Mouse (Mus musculus) mouse embryonic stem cell (cell line): ENCODE measurements around the gene Myom1.

Experiments used
- in situ Hi-C, 2 experiments: fragments of 300-500 bp; cut with MboI; formaldehyde crosslinking; loops; 1 replicate in 1 of 2; 3 replicates in 1 of 2; pipeline ENCODE4 v1.14.3; 2019 to 2020; ENCODE audit warnings: low sequenced_read_pairs in 2 of 2, low pct_unique_long_range_greater_than_20kb in 1 of 2, mixed read lengths in 1 of 2; ENCODE audit not compliant: unreplicated experiment in 1 of 2

The Myom1 gene

DNA sequence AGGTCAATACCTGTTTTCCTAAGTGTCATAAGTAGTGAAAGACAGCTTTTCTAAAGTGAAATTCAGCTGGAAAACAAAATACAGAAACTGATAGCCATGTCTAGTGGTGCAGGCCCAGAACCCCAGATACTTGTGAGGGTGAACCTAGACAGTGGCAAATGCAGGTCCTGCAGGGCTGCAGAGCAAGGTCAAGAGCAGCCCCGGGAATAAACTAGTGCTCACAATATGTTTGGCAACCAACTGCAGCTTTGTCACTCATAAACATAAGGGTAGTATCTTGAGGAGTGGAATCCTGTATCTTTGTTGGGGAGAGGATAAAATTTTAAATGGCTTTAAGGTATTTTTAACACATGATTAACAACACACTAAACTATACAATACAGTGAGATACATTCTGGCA, 7.3 kb downstream of the Myom1 start:
- in situ Hi-C loops = no loop called here

DNA sequence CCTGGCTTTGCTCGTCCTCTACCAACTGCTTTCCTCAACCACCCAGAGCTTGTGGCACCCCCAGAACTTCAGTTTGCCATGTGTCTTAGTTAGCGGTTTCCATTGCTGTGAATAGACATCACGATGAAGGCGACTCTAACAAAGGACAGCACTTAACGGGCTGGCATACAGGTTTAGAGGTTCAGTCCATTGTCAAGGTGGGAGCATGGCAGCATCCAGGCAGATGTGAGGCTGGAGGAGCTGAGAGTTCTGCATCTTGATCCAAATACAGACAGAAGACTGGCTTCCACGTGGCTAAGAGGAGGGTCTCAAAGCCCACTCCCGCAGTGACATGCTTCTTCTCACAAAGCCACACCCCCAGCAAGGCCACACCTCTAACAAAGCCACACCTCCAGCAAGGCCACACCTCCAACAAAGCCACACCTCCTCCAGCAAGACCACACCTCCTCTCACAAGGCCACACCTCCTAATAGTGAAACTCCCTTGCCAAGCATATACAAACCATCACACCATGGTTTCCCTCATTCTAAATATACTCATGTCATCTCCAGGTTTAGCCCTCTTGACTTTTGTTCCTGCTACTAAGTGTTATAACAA, 8.3 kb downstream of the Myom1 start:
- in situ Hi-C loops = no loop called here

DNA sequence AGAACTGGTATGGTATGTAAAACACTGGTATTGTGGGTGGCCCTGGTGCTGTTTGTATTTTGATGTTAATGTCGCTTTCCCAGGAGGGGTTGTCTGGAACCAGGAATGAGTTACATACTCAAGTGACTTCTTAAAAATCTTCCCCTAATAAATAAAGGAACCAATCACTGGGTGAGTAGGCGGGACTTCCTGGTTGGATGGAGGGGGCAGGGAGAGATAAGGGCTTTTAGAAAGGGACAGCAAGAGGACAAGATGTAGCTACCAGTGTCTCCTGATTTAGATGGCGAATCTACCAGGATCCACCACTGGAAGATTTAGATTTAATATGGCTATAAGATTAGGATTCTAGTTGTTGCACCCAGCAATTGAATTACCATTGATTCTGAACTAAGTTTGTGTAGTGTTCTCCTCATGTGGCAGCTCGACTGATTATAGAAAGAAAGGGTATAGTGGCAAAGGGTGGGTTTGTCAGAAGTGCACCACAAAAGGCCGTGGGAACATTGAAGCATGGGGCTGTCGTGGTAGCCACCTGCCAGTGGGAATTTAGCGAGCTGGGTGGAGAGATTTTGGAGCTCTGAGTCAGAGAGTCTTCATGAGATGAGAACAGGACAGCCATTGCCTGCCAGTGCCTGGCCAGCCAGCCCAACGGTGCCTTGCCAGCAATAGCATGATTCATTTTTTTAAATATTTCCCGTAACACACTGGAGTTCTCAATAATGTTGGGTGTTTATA, 9.7 kb downstream of the Myom1 start:
- in situ Hi-C loops = no loop called here

DNA sequence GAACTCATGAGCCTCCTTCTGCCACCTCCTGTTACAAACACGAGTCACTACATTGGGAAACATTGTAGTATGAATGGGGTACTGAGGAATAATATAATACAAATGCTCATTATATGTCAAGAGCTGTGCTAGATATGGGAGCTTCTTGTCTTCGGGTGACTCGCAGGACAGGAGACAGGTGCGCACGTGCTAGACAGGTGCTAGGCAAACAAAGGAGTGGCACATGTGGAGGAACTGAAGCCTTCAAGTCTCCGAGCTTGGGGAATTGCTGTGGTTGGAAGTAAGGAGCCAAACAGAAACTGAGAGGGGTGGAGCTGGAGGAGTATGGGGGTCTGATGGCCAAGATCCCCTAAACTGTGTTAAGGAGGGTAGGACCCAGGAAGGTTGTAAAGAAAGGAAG, 10.7 kb downstream of the Myom1 start:
- in situ Hi-C loops = no loop called here

DNA sequence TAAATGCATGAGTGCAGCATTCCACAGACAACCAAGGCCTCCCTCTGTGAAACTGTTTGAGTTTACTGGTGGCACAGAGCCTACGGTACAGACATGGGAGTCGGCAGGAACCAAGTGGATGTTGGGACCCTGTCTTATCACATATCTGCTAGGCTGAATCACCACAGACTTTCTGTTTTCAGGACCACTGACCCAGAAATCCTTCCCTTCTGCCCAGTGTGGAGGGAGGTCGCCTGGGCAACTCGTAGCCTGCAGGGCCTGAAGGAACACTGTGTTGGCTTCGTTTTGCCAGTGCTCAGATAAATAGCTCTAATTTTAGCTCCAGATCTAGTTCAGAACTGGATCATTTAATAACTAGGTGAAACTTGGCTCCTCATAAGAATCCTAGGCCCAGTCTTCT, 12.5 kb downstream of the Myom1 start:
- in situ Hi-C loops = no loop called here

DNA sequence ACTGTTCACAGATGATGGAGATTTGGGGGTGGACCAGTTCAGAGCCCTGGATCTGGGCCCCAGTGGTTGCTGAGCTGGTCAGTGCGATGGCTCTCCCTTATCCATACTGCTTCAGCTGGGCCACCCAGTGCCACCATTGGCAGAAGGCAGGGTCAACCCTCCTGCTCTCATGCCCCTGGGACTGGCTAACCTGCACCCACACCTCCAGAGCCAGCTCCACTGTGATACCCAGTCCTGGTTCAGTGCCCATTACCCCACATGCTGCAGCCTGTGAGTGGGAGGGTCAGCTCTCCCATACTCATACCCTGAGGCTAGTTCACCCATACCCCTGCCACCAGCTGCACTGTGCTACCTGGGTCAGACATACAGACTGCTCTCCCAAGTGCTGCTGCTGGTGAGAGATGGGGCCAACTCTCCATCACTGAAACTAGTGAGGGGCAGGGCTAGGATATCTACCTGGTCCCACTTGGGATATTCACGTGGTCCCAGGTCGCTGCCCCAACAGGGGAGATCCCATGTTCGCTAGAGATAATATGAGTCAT, 15.1 kb downstream of the Myom1 start:
- in situ Hi-C loops = no loop called here

DNA sequence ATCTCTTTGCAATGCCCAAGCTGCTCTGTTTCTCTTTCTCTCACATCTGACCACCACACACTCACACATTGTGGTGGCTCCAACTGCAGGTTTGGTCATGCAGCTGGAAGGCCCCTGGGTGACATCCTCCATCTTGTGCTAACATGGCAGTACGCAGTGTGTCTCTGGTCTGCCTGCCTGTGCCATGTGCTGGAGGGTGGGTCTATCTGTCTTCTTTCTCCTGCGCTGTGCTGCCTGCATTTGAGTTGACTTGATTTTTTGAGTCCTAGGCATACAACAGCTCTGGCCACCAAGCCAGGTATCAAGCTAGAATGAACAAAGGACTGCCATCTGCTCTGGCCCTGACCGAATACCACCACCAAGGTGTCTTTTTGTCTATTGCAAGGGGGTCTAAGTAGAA, 15.7 kb downstream of the Myom1 start:
- in situ Hi-C loops = no loop called here

DNA sequence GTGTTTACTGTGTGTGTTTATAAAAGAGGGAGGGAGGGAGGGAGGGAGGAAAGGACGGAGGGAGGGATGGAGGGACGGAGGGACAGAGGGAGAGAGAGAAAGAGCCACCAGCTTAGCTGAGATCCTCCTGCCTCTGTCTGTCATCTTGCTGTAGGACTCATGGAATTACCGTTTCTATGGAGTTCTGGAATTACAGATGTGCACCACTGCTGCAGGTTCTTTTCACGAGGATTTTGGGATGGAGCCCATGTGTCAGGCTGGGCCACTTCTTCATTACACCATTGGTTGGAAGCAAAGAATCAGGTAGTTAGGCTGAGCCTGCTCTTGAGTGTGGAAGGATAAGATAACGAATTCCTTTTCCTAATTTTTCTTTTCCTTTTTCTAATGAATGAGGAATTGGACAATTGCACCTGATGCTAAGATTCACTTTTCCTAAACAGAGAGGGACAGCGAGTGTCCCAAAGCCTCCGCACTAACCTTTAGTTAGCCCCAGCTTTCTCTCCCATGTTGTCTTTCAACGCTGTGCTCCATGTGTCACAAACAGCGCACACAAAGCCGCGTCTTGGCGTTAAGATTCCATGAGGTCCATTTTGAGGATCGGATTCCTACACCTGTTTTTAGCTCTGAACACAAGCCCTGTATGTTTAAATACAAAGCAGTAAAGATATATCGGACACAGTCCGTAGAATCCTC, 16.3 kb downstream of the Myom1 start:
- in situ Hi-C loops = no loop called here

DNA sequence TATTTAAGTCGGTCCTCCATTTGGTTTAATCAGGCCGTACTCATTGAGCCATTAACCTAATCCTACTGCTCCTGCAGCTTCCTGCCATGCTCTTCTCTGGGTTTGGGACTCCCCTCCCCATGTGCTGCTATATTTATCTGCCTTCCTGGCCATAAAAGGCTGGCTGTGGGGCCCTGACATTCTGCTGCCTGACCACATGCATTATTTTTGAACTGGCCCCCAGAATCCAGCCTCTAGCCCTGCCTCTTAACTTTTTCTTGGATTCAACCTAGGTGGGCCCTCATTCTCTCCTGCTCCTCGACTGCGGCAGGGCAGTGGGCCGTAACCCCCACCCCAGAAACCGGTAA, 16.8 kb downstream of the Myom1 start:
- in situ Hi-C loops = no loop called here

DNA sequence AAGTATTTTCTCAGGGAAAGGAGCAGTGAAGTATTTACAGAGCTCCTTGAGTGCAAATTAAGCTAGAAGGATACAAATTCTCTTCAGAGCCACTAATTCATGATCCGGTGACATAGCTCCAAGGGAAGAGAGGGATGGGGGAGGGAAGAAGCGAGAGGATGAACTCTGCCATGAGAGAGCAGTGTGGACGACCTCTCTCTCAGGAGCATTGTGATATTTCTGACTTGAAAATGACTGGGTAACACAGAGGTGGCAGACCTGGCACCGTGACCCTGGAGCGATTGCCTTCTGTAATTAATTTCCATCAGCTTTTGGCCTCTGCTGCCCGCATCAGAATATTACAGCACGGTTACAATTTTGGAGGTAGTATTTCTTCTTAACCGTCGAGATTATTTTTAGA, 17.4 kb downstream of the Myom1 start:
- in situ Hi-C loops = no loop called here

DNA sequence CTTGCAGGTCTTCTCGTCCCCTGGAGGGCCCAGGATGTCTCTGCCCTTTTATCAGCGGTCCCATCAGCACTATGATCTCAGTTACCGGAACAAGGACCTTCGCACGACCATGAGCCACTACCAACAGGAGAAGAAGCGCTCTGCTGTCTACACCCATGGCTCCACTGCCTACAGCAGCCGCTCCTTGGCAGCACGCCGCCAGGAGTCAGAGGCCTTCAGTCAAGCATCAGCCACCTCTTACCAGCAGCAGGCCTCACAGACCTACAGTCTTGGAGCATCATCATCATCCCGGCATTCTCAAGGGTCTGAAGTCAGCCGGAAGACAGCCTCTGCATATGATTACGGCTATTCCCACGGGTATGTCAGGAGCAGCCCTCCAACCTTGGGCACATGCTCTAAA, 20.4 kb downstream of the Myom1 start:
- in situ Hi-C loops = no loop called here

DNA sequence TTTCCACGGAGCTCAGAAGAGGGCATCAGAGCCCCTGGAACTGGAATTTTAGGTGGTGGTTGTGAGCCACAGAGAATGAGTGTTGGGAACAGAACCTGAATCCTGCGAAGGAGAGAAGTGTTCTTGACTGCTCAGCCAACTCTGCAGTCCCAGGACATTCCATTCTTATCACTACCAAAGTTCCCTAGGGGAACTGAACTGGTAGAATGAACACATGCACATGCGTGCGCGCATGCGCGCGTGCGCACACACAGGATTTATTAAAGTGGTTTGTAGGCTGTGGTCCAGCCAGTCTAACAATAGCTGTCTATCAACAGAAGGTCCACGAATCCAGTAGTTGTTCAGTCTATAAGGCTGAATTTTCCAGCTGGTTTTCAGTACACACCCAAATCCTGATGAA, 21.6 kb downstream of the Myom1 start:
- in situ Hi-C loops = no loop called here

DNA sequence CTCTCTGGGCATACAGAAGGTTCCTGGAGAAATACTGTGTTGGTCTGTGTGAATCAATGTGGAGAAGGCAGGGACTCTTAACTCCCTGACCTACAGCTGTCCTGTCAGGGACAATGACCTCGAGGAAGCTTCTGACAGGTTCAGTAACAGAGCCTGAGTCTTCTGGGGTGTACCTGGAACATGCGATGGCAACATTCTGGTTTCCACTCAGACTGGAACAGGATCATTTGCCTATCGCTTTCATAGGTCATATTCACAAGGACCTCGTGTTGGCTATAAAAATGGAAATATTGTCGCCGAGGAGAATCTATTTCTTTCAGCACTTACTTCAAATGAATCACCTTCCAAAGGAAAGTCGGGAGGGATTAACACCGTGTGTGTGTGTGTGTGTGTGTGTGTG, 23.5 kb downstream of the Myom1 start:
- in situ Hi-C loops = no loop called here

DNA sequence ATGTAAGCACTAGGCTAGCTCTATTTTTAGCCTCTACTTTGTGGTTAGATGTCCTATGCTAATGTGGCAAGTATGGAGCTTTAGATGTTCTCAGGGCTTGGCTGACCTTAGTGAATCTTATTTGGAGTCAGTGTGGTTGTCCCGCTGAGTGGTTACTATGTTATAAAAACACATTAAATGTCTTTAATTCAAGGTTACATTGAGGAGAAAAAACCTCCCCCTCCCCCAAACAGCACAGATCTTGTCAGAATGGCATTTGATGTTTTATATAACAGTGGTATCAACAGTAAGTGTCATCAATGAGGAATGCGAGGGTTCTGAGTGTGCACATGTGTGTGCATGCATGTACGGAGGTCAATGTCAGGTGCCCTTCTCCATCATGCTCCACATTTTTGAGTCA, 24.8 kb downstream of the Myom1 start:
- in situ Hi-C loops = no loop called here

DNA sequence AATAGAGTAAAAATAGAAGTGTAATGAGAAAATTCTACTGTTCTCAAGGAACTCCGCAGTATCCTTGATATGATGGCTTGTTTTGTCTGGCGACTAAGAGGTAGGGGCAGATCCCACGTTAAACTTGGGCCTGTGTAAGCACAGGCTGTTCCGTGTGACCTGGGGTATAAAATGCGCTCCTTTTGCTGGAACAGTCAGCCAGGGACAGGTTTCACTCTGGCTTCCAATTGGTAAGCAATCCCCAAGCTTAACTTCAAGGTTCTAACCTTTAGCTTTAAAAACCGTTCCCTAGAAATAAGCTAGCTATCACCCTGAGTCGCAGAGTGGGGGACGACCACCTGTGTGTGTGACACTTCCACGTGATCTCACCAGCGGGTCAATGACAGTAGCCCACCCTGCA, 30.3 kb downstream of the Myom1 start:
- in situ Hi-C loops = no loop called here

DNA sequence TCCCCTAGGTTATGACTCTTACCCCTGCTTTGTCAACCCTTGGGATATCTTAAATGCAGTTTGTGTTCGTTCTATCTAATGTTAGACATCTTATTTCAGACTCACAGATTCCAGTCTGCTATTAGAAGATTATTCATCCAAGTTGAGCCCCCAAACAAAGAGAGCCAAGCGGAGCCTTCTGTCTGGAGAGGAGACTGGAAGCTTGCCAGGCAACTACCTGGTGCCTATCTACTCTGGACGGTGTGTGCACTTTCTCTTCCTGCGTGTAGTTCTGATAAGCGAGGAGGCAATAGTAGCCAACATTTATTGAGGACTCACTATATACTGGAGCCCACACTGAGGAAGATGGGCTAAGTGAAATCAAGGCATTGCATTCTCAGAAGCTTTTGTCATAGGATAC, 32.0 kb downstream of the Myom1 start:
- in situ Hi-C loops = no loop called here

DNA sequence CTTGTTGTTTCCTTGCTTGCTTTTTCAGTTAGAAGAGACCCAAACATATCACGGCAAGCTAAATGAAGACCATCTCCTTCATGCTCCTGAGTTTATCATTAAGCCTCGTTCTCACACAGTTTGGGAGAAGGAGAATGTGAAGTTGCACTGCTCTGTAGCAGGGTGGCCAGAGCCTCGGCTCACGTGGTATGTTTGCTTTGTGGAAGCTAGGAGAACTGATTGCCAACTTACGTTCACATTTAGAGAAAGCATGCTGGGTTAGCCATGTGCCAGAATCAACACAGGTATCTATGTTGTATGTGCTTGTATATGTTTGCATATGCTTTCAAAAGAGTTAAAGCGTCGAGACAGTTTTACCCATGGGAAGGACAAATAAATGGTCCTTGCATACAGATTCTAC, 34.8 kb downstream of the Myom1 start:
- in situ Hi-C loops = no loop called here

DNA sequence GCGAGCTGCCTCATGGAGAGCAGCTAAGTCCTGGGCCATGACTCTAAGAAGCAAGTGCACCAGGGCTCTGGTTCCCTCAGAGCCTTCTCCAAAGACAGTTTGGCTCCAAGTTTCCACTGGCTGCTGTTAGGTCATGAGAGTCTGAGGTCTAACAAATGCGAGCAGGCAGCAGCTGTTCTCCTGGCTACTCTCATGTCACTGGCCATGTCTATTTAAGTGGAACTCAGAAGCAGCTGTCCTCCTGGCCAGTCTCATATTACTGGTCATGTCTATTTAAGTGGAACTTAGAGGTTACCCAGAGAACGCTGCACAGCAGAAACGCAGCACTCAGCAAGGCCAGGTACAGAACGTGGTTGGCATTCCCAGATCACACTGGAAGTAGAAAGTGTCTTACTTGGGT, 36.4 kb downstream of the Myom1 start:
- in situ Hi-C loops = no loop called here

DNA sequence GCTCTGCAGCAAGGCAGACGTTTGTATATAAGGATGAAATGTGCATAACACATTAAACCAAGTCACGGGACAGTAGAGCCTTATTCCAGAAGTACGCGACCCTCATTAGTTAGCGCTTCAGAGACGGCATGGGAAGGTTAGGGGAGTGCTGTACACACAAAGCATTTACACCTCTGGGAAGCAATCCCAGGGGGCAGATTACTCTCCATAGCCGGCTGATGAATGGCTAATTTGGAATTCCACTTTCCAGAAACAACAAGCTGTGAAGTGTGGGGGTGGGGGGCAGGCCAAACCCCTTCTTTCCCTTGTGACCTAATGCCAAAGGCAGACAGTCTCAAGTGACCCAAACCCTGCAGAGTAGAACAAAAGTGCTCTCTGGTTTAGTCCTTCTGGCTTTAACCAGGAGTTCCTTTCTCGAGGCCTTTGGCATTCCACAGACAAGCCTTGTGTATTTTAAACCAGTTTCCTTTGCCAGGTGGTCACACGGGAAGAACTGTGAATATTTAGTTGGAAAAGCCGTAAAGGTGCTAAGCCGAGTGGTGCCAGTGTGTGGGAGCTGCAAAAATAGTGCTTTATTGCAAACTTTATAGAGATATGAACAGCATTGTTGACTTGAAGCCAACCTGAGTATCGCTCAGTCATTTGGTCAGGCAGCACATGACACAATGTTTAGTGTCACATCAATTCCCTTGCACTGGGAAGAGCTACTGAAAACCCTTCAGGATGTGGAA, 37.6 kb downstream of the Myom1 start:
- in situ Hi-C loops = no loop called here
